Mouse (Mus musculus): ENCODE results near the gene Rbm20.
A peak's percentile ranks its signal among the peaks of the same experiment; 100 is the strongest.
"Not testable (repeated sequence)": the region's sequence is repeated elsewhere in the genome, so short reads cannot be mapped to it uniquely, and the experiment has no call there.

Gene Rbm20

DNA sequence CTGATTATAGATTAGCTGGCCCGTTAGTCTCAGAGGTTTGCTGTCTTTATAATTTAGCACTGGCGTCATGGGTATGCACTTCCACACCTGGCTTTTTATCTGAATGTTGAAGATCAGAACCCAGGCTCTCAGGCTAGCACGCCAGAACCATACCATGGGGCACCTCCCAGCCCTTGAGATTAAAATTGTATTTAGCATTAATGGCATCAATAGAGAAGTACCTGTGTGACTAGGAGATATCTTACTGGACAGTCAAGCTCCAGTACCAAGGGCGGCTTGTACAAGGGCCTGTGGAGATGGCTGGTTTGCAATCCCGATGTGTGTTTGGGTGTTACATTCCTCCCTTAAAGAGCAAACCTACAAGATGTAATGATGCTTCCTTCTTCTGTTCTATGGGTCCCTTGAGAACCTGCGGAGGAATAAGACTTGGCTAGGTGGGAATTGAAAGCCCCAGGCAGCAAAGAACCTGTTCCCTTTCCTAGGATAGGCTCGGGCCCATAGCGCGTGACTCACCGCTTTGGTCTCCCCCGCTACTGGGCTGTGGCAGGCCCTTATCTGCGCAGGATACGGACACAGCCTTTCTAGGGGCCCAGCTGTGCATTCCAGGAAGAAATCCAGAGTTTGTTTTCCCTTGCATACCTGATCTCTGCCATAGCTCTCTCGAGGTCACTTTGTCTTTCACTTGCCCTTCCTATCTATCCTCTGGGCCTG is 111.7 kb downstream of the Rbm20 start:
- DNase-seq (ENCODE audit: extremely low read depth, insufficient read length, low spot score), result no peak

DNA sequence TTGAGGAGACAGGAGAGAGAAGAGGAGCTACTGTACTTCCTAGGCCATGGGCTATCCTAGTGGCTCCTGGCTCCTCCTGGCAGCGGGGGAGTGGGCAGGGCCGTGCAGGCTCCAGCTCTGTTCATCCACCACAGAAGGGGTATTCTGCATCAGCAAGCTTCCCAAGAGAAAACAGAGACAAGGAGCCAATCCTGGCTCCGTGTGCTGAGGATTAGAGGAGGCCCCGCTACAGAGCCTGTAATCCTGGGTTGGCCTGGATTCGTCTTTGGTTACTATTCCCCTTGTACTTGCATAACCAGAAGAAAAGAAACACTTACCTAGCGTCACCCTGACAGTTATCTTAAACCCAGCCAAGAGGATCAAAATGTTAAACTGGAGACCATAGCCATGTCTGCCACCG is 112.5 kb downstream of the Rbm20 start:
- DNase-seq (ENCODE audit: extremely low read depth, insufficient read length, low spot score), result no peak

DNA sequence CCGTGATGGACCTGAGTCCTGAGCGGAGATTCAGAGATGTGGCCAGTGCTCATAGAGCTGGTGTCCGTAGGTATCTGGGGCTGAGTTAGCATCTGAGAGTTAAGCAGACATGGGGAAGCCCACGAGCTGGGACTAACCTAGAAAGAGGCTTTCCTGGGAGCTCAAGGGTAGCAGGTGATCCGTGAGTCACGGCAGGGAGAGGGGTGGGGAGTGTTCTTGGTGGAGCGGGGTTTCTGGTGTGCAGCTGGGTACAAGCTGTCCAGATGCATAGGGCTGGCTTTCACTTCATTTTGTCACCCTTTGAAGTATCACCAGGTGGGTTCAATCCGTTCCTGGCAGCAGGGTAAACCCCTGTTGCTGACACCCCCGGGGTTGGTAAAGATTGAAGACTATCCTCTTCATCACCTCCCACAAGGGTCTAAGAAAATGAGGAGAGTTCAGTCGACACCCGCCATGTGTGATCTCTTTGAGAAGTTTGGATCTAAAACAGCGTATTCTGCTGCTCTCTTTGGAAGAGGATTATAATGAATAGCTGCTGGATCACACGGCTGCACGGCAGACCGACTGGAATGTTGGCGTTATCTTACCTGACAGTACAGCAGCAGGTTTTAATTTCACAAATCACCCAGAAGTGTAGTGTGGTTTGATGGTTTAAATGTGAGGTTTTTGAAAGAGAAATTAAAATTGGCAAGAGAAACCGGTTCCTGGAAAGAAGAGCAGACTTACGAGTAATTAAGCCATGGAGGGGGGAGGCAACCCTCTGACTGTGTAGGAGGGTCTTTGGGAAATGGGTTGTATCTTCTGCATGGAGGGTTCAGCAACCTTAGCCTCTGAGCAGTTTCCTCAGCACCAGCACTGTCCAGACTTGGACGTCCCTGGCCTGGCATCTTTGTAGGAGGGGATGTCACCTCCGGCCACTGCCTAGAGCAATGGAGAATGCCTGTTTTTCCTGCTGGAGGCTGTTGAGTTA is 114.9 kb downstream of the Rbm20 start:
- no peak for DNase-seq (ENCODE audit: extremely low read depth, insufficient read length, low spot score)

DNA sequence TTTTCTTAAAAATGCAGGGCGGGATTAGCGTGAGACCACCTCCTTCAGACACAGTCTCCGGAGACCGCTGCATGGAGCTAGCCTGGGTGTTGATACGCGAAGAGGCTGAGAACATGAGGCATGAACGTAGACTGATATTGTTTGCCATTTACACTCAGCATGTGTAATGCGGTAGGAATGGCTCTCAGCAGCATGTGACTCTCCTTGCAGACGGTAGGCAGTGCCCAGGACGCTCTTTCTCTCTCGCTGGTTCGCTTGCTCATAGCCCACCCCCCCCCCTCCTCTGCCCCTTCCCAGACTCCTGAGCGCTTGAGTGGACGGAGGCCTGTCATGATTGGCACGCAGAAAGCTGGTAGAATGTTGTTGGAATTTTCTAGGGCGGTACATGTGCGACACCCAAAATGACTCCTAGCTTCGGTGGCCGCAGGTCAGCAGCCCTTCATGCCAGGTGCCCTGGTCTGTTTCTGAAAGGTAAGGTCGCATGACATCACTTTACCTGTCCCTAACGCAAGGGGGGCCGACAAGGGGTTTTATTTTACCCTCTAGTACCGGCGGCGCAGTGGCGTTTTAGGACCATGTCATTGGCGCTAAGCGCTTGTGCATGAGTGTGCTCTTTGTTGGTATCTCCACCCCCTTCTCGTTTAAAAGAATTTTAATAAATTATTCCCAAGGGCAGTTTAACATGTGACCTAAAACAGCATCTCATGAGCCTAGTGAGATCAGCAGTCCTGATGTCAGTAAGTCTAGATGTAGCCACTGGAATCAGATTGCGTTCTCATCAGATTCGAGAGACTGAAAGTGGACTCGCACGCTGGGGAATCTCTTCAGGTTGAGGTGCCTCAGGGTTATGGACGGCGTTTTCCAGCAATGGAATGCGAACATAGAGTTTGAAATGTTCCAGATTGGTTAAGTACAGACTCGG is 116.1 kb downstream of the Rbm20 start:
- DNase-seq (ENCODE audit: extremely low read depth, insufficient read length, low spot score), result no peak

DNA sequence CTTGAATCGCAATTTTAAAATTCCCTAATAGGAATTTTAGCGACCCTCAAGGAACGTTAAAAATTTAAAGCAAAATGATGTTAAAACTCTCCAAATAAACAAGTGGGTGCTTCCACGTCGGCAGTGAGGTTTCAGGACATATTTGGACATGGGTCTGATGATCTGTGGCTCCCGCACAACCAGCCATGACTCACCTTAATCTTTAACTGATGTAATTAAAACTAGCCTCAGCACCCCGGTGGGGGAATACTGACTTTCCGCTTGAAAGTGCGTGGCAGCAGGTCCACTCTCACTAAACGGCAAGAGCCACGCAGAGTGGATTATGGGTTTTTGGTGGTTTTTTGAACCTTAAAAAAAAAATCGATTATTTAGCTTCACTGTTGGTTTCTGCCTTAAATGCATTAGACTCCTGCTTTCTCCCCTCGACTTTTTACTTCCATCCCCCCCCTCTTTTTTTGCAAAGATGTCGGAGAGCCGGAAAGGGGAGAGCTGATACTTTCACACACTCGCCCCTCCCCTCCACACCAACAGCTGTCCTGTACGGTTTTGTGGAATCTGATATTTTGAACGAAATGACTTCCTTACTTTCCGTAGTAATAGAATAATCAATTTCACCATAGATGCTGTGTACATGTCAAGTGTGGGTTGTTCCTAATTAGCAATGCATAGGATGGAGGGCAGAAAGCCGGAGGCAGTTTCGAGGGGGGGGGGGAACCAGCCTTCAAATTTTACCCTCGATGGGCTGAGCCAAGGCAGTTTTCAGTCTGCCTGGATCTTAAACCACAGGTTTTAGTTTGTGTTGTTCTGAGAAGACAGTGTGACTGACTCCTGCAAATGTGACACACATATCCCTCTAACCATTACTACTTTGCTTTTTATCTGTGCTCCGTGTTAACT is 117.1 kb downstream of the Rbm20 start:
- DNase-seq (ENCODE audit: extremely low read depth, insufficient read length, low spot score), result no peak

DNA sequence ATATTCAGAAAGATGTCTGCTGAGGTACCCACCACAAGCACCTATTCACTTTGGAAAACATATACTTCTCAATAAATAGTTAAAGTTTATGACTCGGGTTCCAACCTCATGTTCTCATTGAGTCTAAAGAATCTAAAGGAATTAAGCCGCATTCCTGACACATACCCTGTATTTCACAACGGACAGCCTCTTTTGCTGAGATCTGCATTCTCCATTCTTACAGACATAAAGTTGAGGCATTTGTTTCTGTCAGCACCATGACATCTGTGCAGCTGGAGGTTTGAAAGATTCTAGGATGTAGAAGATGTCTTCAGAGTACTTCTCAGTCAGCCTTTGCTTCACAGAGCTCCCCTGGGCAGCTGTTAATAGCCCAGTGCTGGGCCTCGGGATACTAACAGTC is 117.9 kb downstream of the Rbm20 start:
- no peak for DNase-seq (ENCODE audit: extremely low read depth, insufficient read length, low spot score)

DNA sequence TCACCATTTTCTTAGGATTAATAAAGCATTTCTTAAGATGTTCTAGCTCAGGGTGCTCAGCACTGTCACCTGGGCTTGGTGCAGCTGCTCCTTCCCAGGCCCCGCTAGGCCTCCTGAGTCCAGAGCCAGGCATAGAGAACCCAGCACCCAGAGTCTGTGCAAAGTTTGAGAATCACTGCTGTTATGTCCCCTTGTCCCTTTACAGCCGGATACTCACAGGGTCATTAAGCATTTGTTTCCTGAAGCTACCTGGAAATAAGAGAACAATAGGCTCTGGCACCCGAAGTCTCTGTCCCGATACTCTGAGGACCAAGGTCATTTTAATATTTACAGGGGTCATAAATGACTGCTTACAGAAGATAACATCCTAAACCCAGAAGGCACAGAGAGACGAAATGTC is 118.9 kb downstream of the Rbm20 start:
- DNase-seq (ENCODE audit: extremely low read depth, insufficient read length, low spot score), result no peak

DNA sequence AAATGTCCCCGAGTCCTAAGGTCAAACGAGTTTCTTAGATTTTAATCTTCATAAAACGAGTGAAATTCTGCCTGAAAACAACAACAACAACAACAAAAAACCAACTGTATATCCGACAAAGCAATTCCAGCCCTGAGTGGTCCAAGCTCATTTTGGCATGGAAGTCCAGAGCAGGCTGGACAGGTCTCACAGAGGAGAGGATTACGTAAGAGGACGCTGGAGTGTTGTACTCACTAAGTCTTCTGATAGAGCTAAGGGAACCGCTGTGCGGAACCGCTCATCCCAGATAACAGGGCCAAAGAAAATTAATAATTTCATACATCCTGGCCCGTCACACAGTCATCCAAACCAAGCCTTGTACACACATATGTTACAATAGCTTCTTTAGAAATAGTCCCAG is 120.7 kb downstream of the Rbm20 start:
- no peak for DNase-seq (ENCODE audit: extremely low read depth, insufficient read length, low spot score)

DNA sequence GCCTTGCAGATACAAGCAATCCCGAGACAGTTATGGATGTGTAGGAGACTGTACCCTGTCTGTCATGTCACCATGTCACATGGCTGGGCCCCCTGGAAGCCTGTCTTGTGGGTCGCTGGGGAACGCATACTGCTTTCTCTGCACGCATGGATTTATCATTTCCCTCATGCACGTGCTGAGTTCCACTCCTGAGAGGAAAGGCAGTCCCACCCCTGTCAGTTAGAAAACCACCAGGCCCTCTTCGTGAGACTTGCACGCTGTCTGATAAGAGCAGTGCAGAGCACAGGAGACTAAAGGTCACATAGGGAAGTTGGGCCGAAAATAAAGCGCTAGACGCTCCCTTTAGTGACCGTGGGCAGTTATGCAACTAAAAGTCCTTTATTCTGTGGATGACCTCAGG is 122.8 kb downstream of the Rbm20 start:
- no peak for DNase-seq (ENCODE audit: extremely low read depth, insufficient read length, low spot score)

DNA sequence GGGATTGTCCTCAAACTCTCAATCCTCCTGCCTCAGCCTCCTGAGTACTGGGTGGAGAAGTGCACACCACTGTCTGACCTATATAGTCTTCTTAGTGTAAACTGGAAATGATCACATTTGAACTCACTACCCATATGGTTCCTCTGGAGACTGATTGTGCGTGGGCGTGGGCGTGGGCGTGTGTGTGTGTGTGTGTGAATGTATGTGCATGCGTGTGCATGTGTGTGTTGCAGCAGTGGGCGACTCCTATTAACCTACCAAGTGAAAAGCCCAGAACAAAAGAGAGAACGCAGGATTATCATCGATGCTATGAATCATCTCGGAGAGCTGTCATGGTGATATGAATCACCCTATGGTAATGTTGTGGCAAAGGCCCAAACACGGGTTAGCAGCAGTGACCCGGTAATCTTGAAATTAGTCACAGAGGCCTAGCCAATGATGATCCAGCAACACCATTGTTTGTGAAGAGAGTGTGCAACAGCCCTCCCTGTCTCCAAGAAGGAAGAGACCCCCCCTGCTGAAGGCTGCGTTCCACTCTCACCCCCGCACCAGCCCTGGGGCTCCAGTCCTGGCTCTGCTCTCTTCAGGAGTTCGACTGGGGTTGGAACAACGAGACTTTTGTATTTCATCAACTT is 123.4 kb downstream of the Rbm20 start:
- DNase-seq (ENCODE audit: extremely low read depth, insufficient read length, low spot score), result peak; percentile 75

DNA sequence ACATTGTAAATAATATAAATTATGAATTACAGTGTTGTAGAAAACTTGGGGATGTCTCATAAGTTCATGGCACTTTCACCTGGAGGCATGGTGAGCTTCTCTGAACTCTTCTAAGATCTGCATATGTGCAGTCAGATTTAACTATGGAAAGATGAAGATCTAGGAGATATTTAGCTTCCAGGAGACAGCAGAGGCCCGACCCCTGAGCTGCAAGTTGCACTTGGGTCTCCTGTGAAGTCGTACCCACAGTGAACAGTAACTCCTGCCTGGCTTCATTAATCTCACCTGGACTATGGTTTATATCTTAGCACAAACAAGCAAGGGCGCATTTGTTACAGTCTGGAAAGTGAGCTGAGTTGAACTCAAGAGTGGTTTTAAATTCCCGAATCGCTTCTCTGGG is 124.3 kb downstream of the Rbm20 start:
- no peak for DNase-seq (ENCODE audit: extremely low read depth, insufficient read length, low spot score)

DNA sequence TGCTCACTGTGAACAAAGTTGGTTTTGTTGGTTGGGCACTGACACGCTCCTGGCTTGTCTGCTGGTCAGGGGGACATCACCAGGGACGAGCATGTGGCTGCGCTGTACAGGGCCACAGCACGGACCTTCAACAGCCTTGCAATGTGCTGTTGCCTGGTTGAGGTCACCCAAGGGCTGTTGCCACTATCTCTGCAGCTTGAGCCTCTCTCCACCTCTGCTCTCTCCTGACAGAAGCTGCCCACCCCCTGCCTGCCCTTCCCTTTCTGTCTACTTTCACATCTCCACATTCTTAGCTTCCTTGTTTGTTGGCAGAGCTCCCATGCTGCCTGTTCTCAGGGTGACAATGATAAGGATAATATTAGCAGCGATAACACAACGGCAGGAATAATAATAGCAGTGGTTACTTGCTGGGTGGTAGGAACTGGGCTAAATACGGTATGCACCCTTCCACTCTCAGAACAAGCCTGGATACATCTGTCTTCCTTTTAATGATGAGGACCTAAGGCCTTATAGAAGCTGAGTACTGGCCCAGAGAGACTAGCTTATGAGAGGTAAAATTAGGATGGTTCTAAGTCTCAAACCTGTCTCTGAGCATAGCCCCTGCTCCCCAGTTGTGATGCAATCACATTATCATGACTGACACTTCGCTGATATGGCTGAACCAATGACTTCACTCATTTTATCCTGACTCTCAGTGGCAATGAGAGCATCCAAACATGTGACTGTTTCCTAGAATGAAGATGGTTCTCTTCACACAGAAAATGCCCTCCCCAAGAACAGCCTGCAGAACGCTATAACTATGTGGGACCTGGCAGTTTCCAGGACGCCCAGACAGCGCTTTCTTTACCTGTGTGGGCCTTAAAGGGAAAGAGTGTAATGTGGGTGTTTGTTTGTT is 124.9 kb downstream of the Rbm20 start:
- DNase-seq (ENCODE audit: extremely low read depth, insufficient read length, low spot score), result no peak

DNA sequence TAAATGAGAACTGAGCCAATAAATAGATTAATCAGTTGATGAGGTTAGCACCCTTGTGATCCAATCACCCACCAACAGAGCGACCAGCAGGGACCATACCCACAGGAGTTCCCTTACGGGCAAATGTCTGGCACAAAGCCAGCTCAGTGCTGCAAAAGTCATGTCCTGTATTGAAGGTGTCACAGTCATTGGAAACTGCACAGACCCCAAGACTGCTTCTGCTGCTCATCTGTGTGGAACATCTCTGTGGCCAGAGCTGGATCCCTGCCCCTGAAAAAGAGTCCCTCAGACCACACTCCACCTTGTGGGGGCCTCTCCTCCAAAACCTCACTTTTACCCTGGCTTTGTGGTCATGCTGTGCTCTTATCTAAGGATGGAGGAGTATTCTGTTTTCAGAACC is 126.8 kb downstream of the Rbm20 start:
- no peak for DNase-seq (ENCODE audit: extremely low read depth, insufficient read length, low spot score)

DNA sequence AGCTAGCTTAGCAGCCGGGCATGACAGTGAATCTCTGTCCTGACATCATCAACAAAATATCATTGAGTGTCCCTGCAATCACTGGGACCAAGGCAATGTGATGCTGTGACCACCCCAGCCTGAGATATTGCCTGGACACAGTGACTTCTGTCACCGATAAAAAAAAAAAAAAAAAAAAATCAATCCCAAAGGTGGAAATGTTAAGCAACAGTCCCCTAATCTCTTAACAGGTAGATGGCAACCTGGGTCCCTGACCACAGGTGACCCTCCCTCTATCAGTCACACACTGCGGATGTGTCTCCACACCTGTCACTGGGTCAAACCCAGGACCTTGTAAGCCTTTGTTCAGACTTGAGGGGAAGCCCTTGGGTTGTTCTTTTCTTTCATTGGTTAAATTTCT is 128.0 kb downstream of the Rbm20 start:
- DNase-seq (ENCODE audit: extremely low read depth, insufficient read length, low spot score), result no peak

DNA sequence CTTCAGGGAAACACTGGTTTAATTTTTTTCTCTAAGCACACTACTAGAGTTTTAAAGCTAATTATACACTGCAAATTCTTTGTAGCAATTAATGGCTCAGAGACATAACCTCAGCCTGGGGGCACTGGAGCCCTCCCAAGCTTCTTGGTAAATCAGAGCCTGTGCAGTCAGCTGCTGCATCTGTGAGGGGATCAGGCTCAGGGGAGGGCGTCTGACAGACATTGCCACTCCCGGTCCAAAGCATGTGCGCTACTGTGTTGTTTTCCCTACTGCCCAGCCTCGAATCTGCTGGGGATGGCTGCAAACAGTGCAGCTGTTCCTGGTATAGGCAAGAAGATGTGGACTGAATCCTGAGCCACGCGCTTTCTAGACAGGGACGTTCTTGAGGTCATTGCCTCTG is 129.0 kb downstream of the Rbm20 start:
- no peak for DNase-seq (ENCODE audit: extremely low read depth, insufficient read length, low spot score)

DNA sequence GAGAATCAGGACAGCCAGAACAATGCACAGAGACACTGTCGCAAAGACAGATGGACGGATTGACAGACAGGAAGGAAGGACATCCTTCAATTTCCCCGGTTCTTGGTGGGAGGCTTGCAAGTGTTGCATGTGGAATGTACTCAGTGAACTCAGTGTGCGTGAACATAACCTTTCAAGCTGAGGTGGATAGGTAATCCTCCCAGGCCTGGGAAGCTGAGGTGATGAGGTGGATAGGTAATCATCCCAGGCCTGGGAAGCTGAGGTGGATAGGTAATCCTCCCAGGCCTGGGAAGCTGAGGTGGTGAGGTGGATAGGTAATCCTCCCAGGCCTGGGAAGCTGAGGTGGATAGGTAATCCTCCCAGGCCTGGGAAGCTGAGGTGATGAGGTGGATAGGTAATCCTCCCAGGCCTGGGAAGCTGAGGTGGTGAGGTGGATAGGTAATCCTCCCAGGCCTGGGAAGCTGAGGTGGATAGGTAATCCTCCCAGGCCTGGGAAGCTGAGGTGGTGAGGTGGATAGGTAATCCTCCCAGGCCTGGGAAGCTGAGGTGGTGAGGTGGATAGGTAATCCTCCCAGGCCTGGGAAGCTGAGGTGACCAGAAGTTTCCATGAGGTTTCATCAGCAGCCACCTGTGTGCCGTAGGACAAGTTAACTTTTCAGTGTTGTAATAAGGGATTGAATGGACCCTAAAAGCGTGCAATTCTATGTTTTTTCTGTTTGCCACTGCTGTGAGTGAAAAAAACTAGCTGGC is 129.6 kb downstream of the Rbm20 start:
- DNase-seq (ENCODE audit: extremely low read depth, insufficient read length, low spot score), result not testable (repeated sequence)

DNA sequence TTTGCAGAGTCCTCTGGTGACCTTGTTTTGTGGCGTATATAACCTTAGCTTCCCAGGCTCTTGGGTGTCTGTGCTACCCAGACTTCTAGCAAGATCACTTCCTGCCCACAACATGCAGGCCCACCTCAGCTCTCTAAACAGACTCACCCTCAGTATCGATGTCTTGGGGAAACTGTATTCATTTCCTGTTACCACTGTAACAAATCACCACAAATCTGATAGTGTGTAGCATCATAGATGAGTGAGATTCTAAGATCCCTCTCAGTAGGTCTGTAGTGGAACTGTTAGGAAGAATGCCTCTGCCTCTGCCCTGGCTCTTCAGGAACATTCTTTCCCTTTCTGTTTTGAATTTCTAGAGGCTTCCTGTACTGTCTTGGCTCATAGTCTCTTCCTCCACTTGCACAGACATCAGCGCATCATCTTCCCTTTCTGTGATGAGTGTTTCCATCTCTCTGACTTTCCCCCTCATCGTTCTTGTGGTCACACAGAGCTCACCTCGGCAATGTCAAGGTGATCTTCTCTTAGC is 130.2 kb downstream of the Rbm20 start:
- DNase-seq (ENCODE audit: extremely low read depth, insufficient read length, low spot score), result no peak
